Mouse (Mus musculus): Measurements from ENCODE around the gene Thy1. TPM values are rescaled to one million over a fixed set of nuclear protein-coding genes. Genes with fewer than 3 reads are reported as not detected.

Thy1 gene
- polyA plus RNA-seq, 1 experiment from 2014 or later, result 2.4 TPM

GRCm38 (mm10) chr9:44011668-44012067, 31.5 kb upstream of the Thy1 start:
- no peaks in the 10 kb centered on the region for H3K4me1 ChIP-seq (ENCODE audit: control insufficient read depth, insufficient read depth, low read length)
- H3K9me3 ChIP-seq (replicated peaks; ENCODE audit: control insufficient read depth, low read length), result no peaks in the 10 kb centered on the region
- DNase-seq (ENCODE audit: low spot score) (no peak), ATAC-seq (replicated peaks; ENCODE audit: insufficient number of reproducible peaks, low FRiP score, low TSS enrichment, low read depth) (no peak)
- H3K4me3 ChIP-seq (ENCODE audit: low read depth, low read length), result no peak overlapping the region
- H3K9ac ChIP-seq (replicated peaks; ENCODE audit: low read length), result no peak overlapping the region
- no peaks in the 10 kb centered on the region for H3K36me3 ChIP-seq (replicated peaks; ENCODE audit: control insufficient read depth, insufficient read depth, low read depth, low read length)
- H3K27me3 ChIP-seq (ENCODE audit: control insufficient read depth, insufficient read depth, low read length), result no peaks in the 10 kb centered on the region
- H3K27ac ChIP-seq (replicated peaks; ENCODE audit: low read depth, low read length), result no peak overlapping the region
- no peak overlapping the region for H3K4me2 ChIP-seq (ENCODE audit: low read depth, low read length)
- WGBS, result 82% methylated on average over 5 of the region's 5 CpGs

- WGBS, result 78% methylated on average over 6 of the region's 6 CpGs
- no peak for ATAC-seq (replicated peaks; ENCODE audit: insufficient number of reproducible peaks, low FRiP score, low TSS enrichment, low read depth)
- no peaks in the 10 kb centered on the region for H3K4me1 ChIP-seq (ENCODE audit: control insufficient read depth, insufficient read depth, low read length)
Observed at GRCm38 (mm10) chr9:44012164-44012563, 31.0 kb upstream of the Thy1 start.

GRCm38 (mm10) chr9:44012761-44013301, 30.4 kb upstream of the Thy1 start:
- H3K4me3 ChIP-seq (ENCODE audit: low read depth, low read length), result no peak overlapping the region
- no peak overlapping the region for H3K9ac ChIP-seq (replicated peaks; ENCODE audit: low read length)
- H3K27me3 ChIP-seq (ENCODE audit: control insufficient read depth, insufficient read depth, low read length), result no peaks in the 10 kb centered on the region
- no peaks in the 10 kb centered on the region for H3K9me3 ChIP-seq (replicated peaks; ENCODE audit: control insufficient read depth, low read length)
- no peaks in the 10 kb centered on the region for H3K4me1 ChIP-seq (ENCODE audit: control insufficient read depth, insufficient read depth, low read length)
- DNase-seq (ENCODE audit: low spot score), result no peak
- no peak overlapping the region for H3K4me2 ChIP-seq (ENCODE audit: low read depth, low read length)
- WGBS, result 44% methylated on average over 8 of the region's 8 CpGs
- no peak overlapping the region for H3K27ac ChIP-seq (replicated peaks; ENCODE audit: low read depth, low read length)
- no peaks in the 10 kb centered on the region for H3K36me3 ChIP-seq (replicated peaks; ENCODE audit: control insufficient read depth, insufficient read depth, low read depth, low read length)
- no peak for ATAC-seq (replicated peaks; ENCODE audit: insufficient number of reproducible peaks, low FRiP score, low TSS enrichment, low read depth)

More at GRCm38 (mm10) chr9:44012164-44012563, 31.0 kb upstream of the Thy1 start:
- Histone ChIP-seq H3K27me3 (ENCODE audit: control insufficient read depth, insufficient read depth, low read length) (no peaks in the 10 kb centered on the region), H3K4me2 (ENCODE audit: low read depth, low read length) (no peak overlapping the region), H3K27ac (replicated peaks; ENCODE audit: low read depth, low read length) (no peak overlapping the region), H3K4me3 (ENCODE audit: low read depth, low read length) (no peak overlapping the region), H3K9ac (replicated peaks; ENCODE audit: low read length) (no peak overlapping the region), H3K9me3 (replicated peaks; ENCODE audit: control insufficient read depth, low read length) (no peaks in the 10 kb centered on the region), H3K36me3 (replicated peaks; ENCODE audit: control insufficient read depth, insufficient read depth, low read depth, low read length) (no peaks in the 10 kb centered on the region)
- DNase-seq (ENCODE audit: low spot score), result no peak

GRCm38 (mm10) chr9:44013781-44014180, 29.4 kb upstream of the Thy1 start:
- Histone ChIP-seq H3K27ac (replicated peaks; ENCODE audit: low read depth, low read length) (no peak overlapping the region), H3K36me3 (replicated peaks; ENCODE audit: control insufficient read depth, insufficient read depth, low read depth, low read length) (no peaks in the 10 kb centered on the region), H3K9ac (replicated peaks; ENCODE audit: low read length) (no peak overlapping the region), H3K27me3 (ENCODE audit: control insufficient read depth, insufficient read depth, low read length) (no peaks in the 10 kb centered on the region), H3K4me1 (ENCODE audit: control insufficient read depth, insufficient read depth, low read length) (no peaks in the 10 kb centered on the region), H3K9me3 (replicated peaks; ENCODE audit: control insufficient read depth, low read length) (no peaks in the 10 kb centered on the region), H3K4me3 (ENCODE audit: low read depth, low read length) (no peak overlapping the region), H3K4me2 (ENCODE audit: low read depth, low read length) (no peak overlapping the region)
- ATAC-seq (replicated peaks; ENCODE audit: insufficient number of reproducible peaks, low FRiP score, low TSS enrichment, low read depth), result no peak
- DNase-seq (ENCODE audit: low spot score), result no peak
- WGBS, result 74% methylated on average over 6 of the region's 6 CpGs

GRCm38 (mm10) chr9:44016304-44016703, 26.9 kb upstream of the Thy1 start:
- H3K4me1 ChIP-seq (ENCODE audit: control insufficient read depth, insufficient read depth, low read length), result no peaks in the 10 kb centered on the region
- no peaks in the 10 kb centered on the region for H3K36me3 ChIP-seq (replicated peaks; ENCODE audit: control insufficient read depth, insufficient read depth, low read depth, low read length)
- ATAC-seq (replicated peaks; ENCODE audit: insufficient number of reproducible peaks, low FRiP score, low TSS enrichment, low read depth), result no peak
- DNase-seq (ENCODE audit: low spot score), result no peak
- no peaks in the 10 kb centered on the region for H3K9me3 ChIP-seq (replicated peaks; ENCODE audit: control insufficient read depth, low read length)
- H3K27ac ChIP-seq (replicated peaks; ENCODE audit: low read depth, low read length), result no peak overlapping the region
- WGBS, result 91% methylated on average over 5 of the region's 5 CpGs
- H3K9ac ChIP-seq (replicated peaks; ENCODE audit: low read length), result no peak overlapping the region
- no peak overlapping the region for H3K4me3 ChIP-seq (ENCODE audit: low read depth, low read length)
- no peaks in the 10 kb centered on the region for H3K27me3 ChIP-seq (ENCODE audit: control insufficient read depth, insufficient read depth, low read length)
- H3K4me2 ChIP-seq (ENCODE audit: low read depth, low read length), result no peak overlapping the region

GRCm38 (mm10) chr9:44017846-44018245, 25.3 kb upstream of the Thy1 start:
- H3K9ac ChIP-seq (replicated peaks; ENCODE audit: low read length), result no peak overlapping the region
- ATAC-seq (replicated peaks; ENCODE audit: insufficient number of reproducible peaks, low FRiP score, low TSS enrichment, low read depth), result no peak
- H3K9me3 ChIP-seq (replicated peaks; ENCODE audit: control insufficient read depth, low read length), result no peaks in the 10 kb centered on the region
- H3K4me2 ChIP-seq (ENCODE audit: low read depth, low read length), result no peak overlapping the region
- no peak for DNase-seq (ENCODE audit: low spot score)
- no peak overlapping the region for H3K4me3 ChIP-seq (ENCODE audit: low read depth, low read length)
- H3K27ac ChIP-seq (replicated peaks; ENCODE audit: low read depth, low read length), result no peak overlapping the region
- H3K27me3 ChIP-seq (ENCODE audit: control insufficient read depth, insufficient read depth, low read length), result no peaks in the 10 kb centered on the region
- 82% methylated on average over 5 of the region's 5 CpGs for WGBS
- H3K36me3 ChIP-seq (replicated peaks; ENCODE audit: control insufficient read depth, insufficient read depth, low read depth, low read length), result no peaks in the 10 kb centered on the region
- no peaks in the 10 kb centered on the region for H3K4me1 ChIP-seq (ENCODE audit: control insufficient read depth, insufficient read depth, low read length)

GRCm38 (mm10) chr9:44020001-44020400, 23.2 kb upstream of the Thy1 start:
- ATAC-seq (replicated peaks; ENCODE audit: insufficient number of reproducible peaks, low FRiP score, low TSS enrichment, low read depth) (no peak), DNase-seq (ENCODE audit: low spot score) (no peak)
- WGBS, result 86% methylated on average over 7 of the region's 7 CpGs
- Histone ChIP-seq H3K9me3 (replicated peaks; ENCODE audit: control insufficient read depth, low read length) (no peaks in the 10 kb centered on the region), H3K9ac (replicated peaks; ENCODE audit: low read length) (no peak overlapping the region), H3K4me2 (ENCODE audit: low read depth, low read length) (no peak overlapping the region), H3K4me1 (ENCODE audit: control insufficient read depth, insufficient read depth, low read length) (no peaks in the 10 kb centered on the region), H3K27ac (replicated peaks; ENCODE audit: low read depth, low read length) (no peak overlapping the region), H3K4me3 (ENCODE audit: low read depth, low read length) (no peak overlapping the region), H3K36me3 (replicated peaks; ENCODE audit: control insufficient read depth, insufficient read depth, low read depth, low read length) (no peaks in the 10 kb centered on the region), H3K27me3 (ENCODE audit: control insufficient read depth, insufficient read depth, low read length) (no peaks in the 10 kb centered on the region)

- ATAC-seq (replicated peaks; ENCODE audit: insufficient number of reproducible peaks, low FRiP score, low TSS enrichment, low read depth), result no peak
- Histone ChIP-seq H3K9ac (replicated peaks; ENCODE audit: low read length) (no peak overlapping the region), H3K9me3 (replicated peaks; ENCODE audit: control insufficient read depth, low read length) (no peaks in the 10 kb centered on the region), H3K27me3 (ENCODE audit: control insufficient read depth, insufficient read depth, low read length) (no peaks in the 10 kb centered on the region), H3K4me1 (ENCODE audit: control insufficient read depth, insufficient read depth, low read length) (no peaks in the 10 kb centered on the region), H3K4me2 (ENCODE audit: low read depth, low read length) (no peak overlapping the region), H3K27ac (replicated peaks; ENCODE audit: low read depth, low read length) (no peak overlapping the region), H3K36me3 (replicated peaks; ENCODE audit: control insufficient read depth, insufficient read depth, low read depth, low read length) (no peaks in the 10 kb centered on the region), H3K4me3 (ENCODE audit: low read depth, low read length) (no peak overlapping the region)
- no peak for DNase-seq (ENCODE audit: low spot score)
- WGBS, result 56% methylated on average over 8 of the region's 8 CpGs
Observed at GRCm38 (mm10) chr9:44022100-44022847, 20.9 kb upstream of the Thy1 start.

Measured in embryonic facial prominence, embryonic 11.5 days (tissue).